Mouse (Mus musculus) midbrain, embryonic 14.5 days (tissue): ENCODE data around the gene Gnmt. TPM values are rescaled to one million over a fixed set of nuclear protein-coding genes. Genes with fewer than 3 reads are reported as not detected.

ENCODE experiments used
- ATAC-seq: fragments of 200-750 bp; cut with Nextera tagmentation; 2 replicates; pipeline ENCODE4 v1.8.0; 2017; ENCODE audit warnings: moderate number of reproducible peaks, moderate library complexity; ENCODE audit not compliant: low FRiP score, low TSS enrichment
- DNase-seq: peaks from one replicate; pipeline ENCODE4 v3.0.0-alpha.2; 2015
- H3K27ac ChIP-seq: fragments of 300-500 bp; sonication (generic); replicated peaks from 2 replicates; pipeline ENCODE4 v1.5.1; 2014; ENCODE audit warnings: mild to moderate bottlenecking, low read depth, low read length, moderate library complexity
- H3K27me3 ChIP-seq: fragments of 300-500 bp; sonication (generic); 2 replicates; pipeline ENCODE4 v1.6.1; 2014; ENCODE audit warnings: low read length, control low read depth, mixed read lengths; ENCODE audit not compliant: control insufficient read depth, insufficient read depth
- H3K36me3 ChIP-seq: fragments of 300-500 bp; sonication (generic); 2 replicates; pipeline ENCODE4 v1.6.1; 2014; ENCODE audit warnings: low read length, control low read depth; ENCODE audit not compliant: control insufficient read depth, insufficient read depth
- H3K4me1 ChIP-seq: fragments of 300-500 bp; sonication (generic); 2 replicates; pipeline ENCODE4 v1.6.1; 2014; ENCODE audit warnings: mild to moderate bottlenecking, antibody characterized with exemption, low read length, control low read depth; ENCODE audit not compliant: control insufficient read depth, insufficient read depth
- H3K4me2 ChIP-seq: fragments of 300-500 bp; sonication (generic); 2 replicates; pipeline ENCODE4 v1.6.1; 2014; ENCODE audit warnings: mild to moderate bottlenecking, low read length, moderate library complexity
- H3K4me3 ChIP-seq: fragments of 300-500 bp; sonication (generic); replicated peaks from 2 replicates; pipeline ENCODE4 v1.5.1; 2014; ENCODE audit warnings: low read depth, low read length
- H3K9ac ChIP-seq: fragments of 300-500 bp; sonication (generic); replicated peaks from 2 replicates; pipeline ENCODE4 v1.6.1; 2014; ENCODE audit warnings: mild to moderate bottlenecking, low read length, moderate library complexity
- H3K9me3 ChIP-seq: fragments of 300-500 bp; sonication (generic); 2 replicates; pipeline ENCODE4 v1.6.1; 2016; ENCODE audit warnings: low read length, control low read depth, mixed read lengths; ENCODE audit not compliant: control insufficient read depth
- WGBS: fragments of 180-500 bp; shearing (Covaris S2); extraction: QIAGEN DNeasy Blood & Tissue Kit; methylation state at CpG from one replicate; pipeline ENCODE4 v1.1.7; 2014; 5-methylcytosine and 5-hydroxymethylcytosine counted together
- polyA plus RNA-seq: library from polyadenylated mRNA; unstranded; fragments of >200 nt; fragmentation: Nextera tagmentation; extraction: Ambion mirVana; gene quantifications from 2 replicates; pipeline ENCODE4 v1.2.1, GENCODE M21; 2014

The Gnmt gene
- polyA plus RNA-seq, 1 experiment from 2014 or later, result 0.71 TPM

DNA sequence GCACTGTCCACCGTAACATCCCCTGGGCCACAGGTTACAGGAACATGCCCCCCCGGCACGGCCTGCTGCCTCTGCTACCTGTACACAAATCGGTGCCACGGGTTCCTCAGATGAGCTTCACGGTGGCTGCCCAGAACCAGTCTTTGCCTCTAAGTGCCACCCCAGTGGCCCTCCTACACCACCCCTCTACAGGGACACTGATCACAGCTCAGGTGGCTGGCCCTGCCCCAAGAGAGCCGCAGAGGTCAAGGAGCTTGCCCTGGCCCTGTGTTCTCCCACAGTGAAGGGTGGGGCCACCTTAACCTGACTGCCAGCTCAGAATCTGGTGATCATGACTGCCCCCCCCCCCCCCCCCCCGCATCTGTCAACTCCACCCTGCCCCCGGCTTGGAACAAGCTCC lies 50.6 kb downstream of the Gnmt start, which contains the start of gene Mea1:
Mea1 (plus strand) TSS at position 378 of the 400 bp plus-strand sequence.
- WGBS, result 93% methylated on average over 9 of the region's 9 CpGs
- no peak within 1 kb of the TSS for H3K27ac ChIP-seq
- no peak for ATAC-seq

More for the DNA sequence above, 50.6 kb downstream of the Gnmt start, which contains the start of gene Mea1:
- H3K27me3 ChIP-seq, result no peaks in the 10 kb centered on the region
- DNase-seq, result no peak
- peak within 1 kb of the TSS; percentile 69 for H3K9ac ChIP-seq
- H3K4me3 ChIP-seq, result peak within 1 kb of the TSS; percentile 82
- H3K4me2 ChIP-seq, result peak within 1 kb of the TSS; percentile 76
- H3K9me3 ChIP-seq, result no peaks in the 10 kb centered on the region
- peaks cover 44% of the 10 kb centered on the region for H3K36me3 ChIP-seq
- peaks cover 29% of the 10 kb centered on the region for H3K4me1 ChIP-seq

Other genes with a start within 250 kb of the Gnmt start
- gene Ttbk1, start 241.5 kb downstream of the Gnmt start, polyA plus RNA-seq, result 6.1 and 6.2 TPM in 2 replicates
- 17.2 and 20.4 TPM in 2 replicates for gene Dnph1, start 232.5 kb downstream of the Gnmt start, polyA plus RNA-seq
- 13.6 and 20.6 TPM in 2 replicates for gene Cul9, start 182.8 kb downstream of the Gnmt start, polyA plus RNA-seq
- gene Srf, start 173.0 kb downstream of the Gnmt start, polyA plus RNA-seq, result 4.2 and 5.9 TPM in 2 replicates
- 19.6 and 20.0 TPM in 2 replicates for gene Ptk7, start 99.7 kb downstream of the Gnmt start, polyA plus RNA-seq
- 32.8 and 33.4 TPM in 2 replicates for gene Klc4, start 83.1 kb downstream of the Gnmt start, polyA plus RNA-seq
- 73.2 and 78.0 TPM in 2 replicates for gene Mrpl2, start 82.9 kb downstream of the Gnmt start, polyA plus RNA-seq
- 32.3 and 32.9 TPM in 2 replicates for gene Cul7, start 78.8 kb downstream of the Gnmt start, polyA plus RNA-seq
- gene Rrp36, start 54.8 kb downstream of the Gnmt start, polyA plus RNA-seq, result 35.3 and 40.5 TPM in 2 replicates
- gene Mea1, start 50.4 kb downstream of the Gnmt start, polyA plus RNA-seq, result 240 and 297 TPM in 2 replicates
- 141 and 150 TPM in 2 replicates for gene Klhdc3, start 48.3 kb downstream of the Gnmt start, polyA plus RNA-seq
- gene Ppp2r5d, start 24.1 kb downstream of the Gnmt start, polyA plus RNA-seq, result 68.3 and 81.4 TPM in 2 replicates
- gene Pex6, start 17.7 kb downstream of the Gnmt start, polyA plus RNA-seq, result 20.2 and 24.5 TPM in 2 replicates
- gene Cnpy3, start 23.0 kb upstream of the Gnmt start, polyA plus RNA-seq, result 57.3 and 59.5 TPM in 2 replicates
- 0.22 TPM in 1 of 2 replicates, not detected in the other for gene Ptcra, start 34.5 kb upstream of the Gnmt start, polyA plus RNA-seq
- gene 2310039H08Rik, start 43.5 kb upstream of the Gnmt start, polyA plus RNA-seq, result 56.7 and 64.7 TPM in 2 replicates
- 74.3 and 96.8 TPM in 2 replicates for gene Rpl7l1, start 53.5 kb upstream of the Gnmt start, polyA plus RNA-seq
- 10.2 and 11.6 TPM in 2 replicates for gene Bicral, start 129.3 kb upstream of the Gnmt start, polyA plus RNA-seq
- 62.8 and 67.6 TPM in 2 replicates for gene Tbcc, start 161.5 kb upstream of the Gnmt start, polyA plus RNA-seq
- gene Prph2, start 181.3 kb upstream of the Gnmt start, polyA plus RNA-seq, result not detected in 2 replicates